Mouse (Mus musculus) small intestine, adult 2 months (tissue): ENCODE data around the gene Susd6.

Experiments used
- CTCF ChIP-seq: fragments of 200-500 bp; IDR thresholded peaks from 2 replicates; pipeline ENCODE4 v1.5.1; 2012; ENCODE audit warnings: low read depth, mild to moderate bottlenecking, control low read depth, inconsistent platforms, low read length, moderate library complexity, mixed read lengths; ENCODE audit not compliant: insufficient replicate concordance, insufficient read length; ENCODE audit errors: extremely low read depth
- POLR2A ChIP-seq: fragments of 200-500 bp; IDR thresholded peaks from 2 replicates; pipeline ENCODE4 v1.6.1; 2012; ENCODE audit warnings: low read depth, mild to moderate bottlenecking, control low read depth, inconsistent platforms, low read length, moderate library complexity

DNA sequence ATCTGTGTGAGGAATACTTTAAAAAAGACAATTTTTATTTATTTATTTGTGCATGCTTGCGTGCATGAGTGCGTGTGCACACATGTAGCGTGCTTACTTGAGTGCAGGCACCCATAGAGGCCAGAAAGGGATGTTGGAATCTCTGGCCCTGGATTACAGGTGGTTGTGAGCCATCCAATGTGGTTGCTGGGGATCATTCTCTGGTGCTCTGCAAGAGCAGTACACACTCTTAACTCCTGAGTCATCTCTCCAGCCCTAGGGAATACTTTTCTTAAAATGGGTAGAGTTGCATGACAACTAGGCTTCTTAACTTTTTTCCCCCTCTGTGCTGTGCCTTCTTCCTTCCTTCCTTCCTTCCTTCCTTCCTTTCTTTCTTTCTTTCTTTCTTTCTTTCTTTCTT is 9.8 kb downstream of the Susd6 start:
- TF ChIP-seq CTCF, result no peak
- TF ChIP-seq POLR2A, result no peak
